Mouse (Mus musculus): ENCODE measurements at regions not wholly inside any gene's neighbourhood (a gene's known extent, or its start where the extent isn't known, plus 50 kb on each side); places are given as distances from the start of the nearest gene placed in this dataset.

- no peaks in the 10 kb centered on the region for H3K9me3 ChIP-seq (ENCODE audit: control insufficient read depth, low read length)
- WGBS: 89% methylated on average over 5 of the region's 5 CpGs
These were observed 85.6 kb upstream of the Slc35f3 start for GRCm38 (mm10) chr8:126212802-126213201.

GRCm38 (mm10) chr8:126214571-126214970 lies 83.8 kb upstream of the Slc35f3 start:
- no peak overlapping the region for H3K27ac ChIP-seq (replicated peaks; ENCODE audit: low read depth, low read length)
- no peak overlapping the region for H3K4me3 ChIP-seq (ENCODE audit: low read depth, low read length)
- H3K4me2 ChIP-seq (ENCODE audit: low read depth, severe bottlenecking): no peak overlapping the region
- H3K36me3 ChIP-seq (ENCODE audit: control insufficient read depth, insufficient read depth, low read length): no peaks in the 10 kb centered on the region
- ATAC-seq (ENCODE audit: insufficient number of reproducible peaks, low FRiP score, low TSS enrichment, low read depth) (no peak), DNase-seq (ENCODE audit: low spot score) (no peak)
- WGBS: 66% methylated on average over 1 of the region's 1 CpGs
- H3K4me1 ChIP-seq (ENCODE audit: control insufficient read depth, insufficient read depth, low read length): no peaks in the 10 kb centered on the region
- H3K27me3 ChIP-seq (ENCODE audit: control insufficient read depth, insufficient read depth, low read length): no peaks in the 10 kb centered on the region
- H3K9me3 ChIP-seq (ENCODE audit: control insufficient read depth, low read length): no peaks in the 10 kb centered on the region
- no peak overlapping the region for H3K9ac ChIP-seq (ENCODE audit: low read length)

More at GRCm38 (mm10) chr8:126212802-126213201, 85.6 kb upstream of the Slc35f3 start:
- Histone ChIP-seq H3K4me2 (ENCODE audit: low read depth, severe bottlenecking) (no peak overlapping the region), H3K27me3 (ENCODE audit: control insufficient read depth, insufficient read depth, low read length) (no peaks in the 10 kb centered on the region), H3K4me1 (ENCODE audit: control insufficient read depth, insufficient read depth, low read length) (no peaks in the 10 kb centered on the region), H3K36me3 (ENCODE audit: control insufficient read depth, insufficient read depth, low read length) (no peaks in the 10 kb centered on the region), H3K9ac (ENCODE audit: low read length) (no peak overlapping the region), H3K4me3 (ENCODE audit: low read depth, low read length) (no peak overlapping the region), H3K27ac (replicated peaks; ENCODE audit: low read depth, low read length) (no peak overlapping the region)
- no peak for ATAC-seq (ENCODE audit: insufficient number of reproducible peaks, low FRiP score, low TSS enrichment, low read depth)
- no peak for DNase-seq (ENCODE audit: low spot score)

- Histone ChIP-seq H3K9me3 (ENCODE audit: control insufficient read depth, low read length) (no peaks in the 10 kb centered on the region), H3K9ac (ENCODE audit: low read length) (no peak overlapping the region), H3K27ac (replicated peaks; ENCODE audit: low read depth, low read length) (no peak overlapping the region), H3K27me3 (ENCODE audit: control insufficient read depth, insufficient read depth, low read length) (no peaks in the 10 kb centered on the region), H3K4me2 (ENCODE audit: low read depth, severe bottlenecking) (no peak overlapping the region), H3K4me1 (ENCODE audit: control insufficient read depth, insufficient read depth, low read length) (no peaks in the 10 kb centered on the region), H3K4me3 (ENCODE audit: low read depth, low read length) (no peak overlapping the region), H3K36me3 (ENCODE audit: control insufficient read depth, insufficient read depth, low read length) (no peaks in the 10 kb centered on the region)
- ATAC-seq (ENCODE audit: insufficient number of reproducible peaks, low FRiP score, low TSS enrichment, low read depth): no peak
- 84% methylated on average over 5 of the region's 5 CpGs for WGBS
- DNase-seq (ENCODE audit: low spot score): no peak
These were observed 82.0 kb upstream of the Slc35f3 start for GRCm38 (mm10) chr8:126216391-126216790.

GRCm38 (mm10) chr8:126221631-126222030 lies 76.7 kb upstream of the Slc35f3 start:
- DNase-seq (ENCODE audit: low spot score): no peak
- no peak overlapping the region for H3K4me2 ChIP-seq (ENCODE audit: low read depth, severe bottlenecking)
- H3K27me3 ChIP-seq (ENCODE audit: control insufficient read depth, insufficient read depth, low read length): no peaks in the 10 kb centered on the region
- H3K9ac ChIP-seq (ENCODE audit: low read length): no peak overlapping the region
- no peaks in the 10 kb centered on the region for H3K9me3 ChIP-seq (ENCODE audit: control insufficient read depth, low read length)
- H3K36me3 ChIP-seq (ENCODE audit: control insufficient read depth, insufficient read depth, low read length): no peaks in the 10 kb centered on the region
- H3K4me3 ChIP-seq (ENCODE audit: low read depth, low read length): no peak overlapping the region
- no peak for ATAC-seq (ENCODE audit: insufficient number of reproducible peaks, low FRiP score, low TSS enrichment, low read depth)
- H3K4me1 ChIP-seq (ENCODE audit: control insufficient read depth, insufficient read depth, low read length): no peaks in the 10 kb centered on the region
- no peak overlapping the region for H3K27ac ChIP-seq (replicated peaks; ENCODE audit: low read depth, low read length)
- WGBS: 59% methylated on average over 1 of the region's 1 CpGs

GRCm38 (mm10) chr8:126231801-126232200 lies 66.6 kb upstream of the Slc35f3 start:
- no peaks in the 10 kb centered on the region for H3K27me3 ChIP-seq (ENCODE audit: control insufficient read depth, insufficient read depth, low read length)
- H3K4me2 ChIP-seq (ENCODE audit: low read depth, severe bottlenecking): no peak overlapping the region
- DNase-seq (ENCODE audit: low spot score) (no peak), ATAC-seq (ENCODE audit: insufficient number of reproducible peaks, low FRiP score, low TSS enrichment, low read depth) (no peak)
- no peak overlapping the region for H3K27ac ChIP-seq (replicated peaks; ENCODE audit: low read depth, low read length)
- no peaks in the 10 kb centered on the region for H3K4me1 ChIP-seq (ENCODE audit: control insufficient read depth, insufficient read depth, low read length)
- H3K9ac ChIP-seq (ENCODE audit: low read length): no peak overlapping the region
- H3K4me3 ChIP-seq (ENCODE audit: low read depth, low read length): no peak overlapping the region
- WGBS: 92% methylated on average over 1 of the region's 1 CpGs
- H3K9me3 ChIP-seq (ENCODE audit: control insufficient read depth, low read length): no peaks in the 10 kb centered on the region
- H3K36me3 ChIP-seq (ENCODE audit: control insufficient read depth, insufficient read depth, low read length): no peaks in the 10 kb centered on the region

- ATAC-seq (ENCODE audit: insufficient number of reproducible peaks, low FRiP score, low TSS enrichment, low read depth) (no peak), DNase-seq (ENCODE audit: low spot score) (no peak)
- Histone ChIP-seq H3K27me3 (ENCODE audit: control insufficient read depth, insufficient read depth, low read length) (no peaks in the 10 kb centered on the region), H3K4me1 (ENCODE audit: control insufficient read depth, insufficient read depth, low read length) (no peaks in the 10 kb centered on the region), H3K27ac (replicated peaks; ENCODE audit: low read depth, low read length) (no peak overlapping the region), H3K4me3 (ENCODE audit: low read depth, low read length) (no peak overlapping the region), H3K4me2 (ENCODE audit: low read depth, severe bottlenecking) (no peak overlapping the region), H3K9me3 (ENCODE audit: control insufficient read depth, low read length) (no peaks in the 10 kb centered on the region), H3K36me3 (ENCODE audit: control insufficient read depth, insufficient read depth, low read length) (no peaks in the 10 kb centered on the region), H3K9ac (ENCODE audit: low read length) (no peak overlapping the region)
- WGBS: 46% methylated on average over 7 of the region's 7 CpGs
These were observed 65.8 kb upstream of the Slc35f3 start for GRCm38 (mm10) chr8:126232521-126232920.

- no peak overlapping the region for H3K4me3 ChIP-seq (ENCODE audit: low read depth, low read length)
These were observed 58.7 kb upstream of the Slc35f3 start for GRCm38 (mm10) chr8:126239684-126240083.

GRCm38 (mm10) chr8:126244321-126244720 lies 54.0 kb upstream of the Slc35f3 start:
- no peak for ATAC-seq (ENCODE audit: insufficient number of reproducible peaks, low FRiP score, low TSS enrichment, low read depth)

More at GRCm38 (mm10) chr8:126239684-126240083, 58.7 kb upstream of the Slc35f3 start:
- H3K4me2 ChIP-seq (ENCODE audit: low read depth, severe bottlenecking): no peak overlapping the region
- no peak overlapping the region for H3K27ac ChIP-seq (replicated peaks; ENCODE audit: low read depth, low read length)
- no peaks in the 10 kb centered on the region for H3K4me1 ChIP-seq (ENCODE audit: control insufficient read depth, insufficient read depth, low read length)
- H3K9ac ChIP-seq (ENCODE audit: low read length): no peak overlapping the region
- no peaks in the 10 kb centered on the region for H3K27me3 ChIP-seq (ENCODE audit: control insufficient read depth, insufficient read depth, low read length)
- no peak for DNase-seq (ENCODE audit: low spot score)
- H3K36me3 ChIP-seq (ENCODE audit: control insufficient read depth, insufficient read depth, low read length): no peaks in the 10 kb centered on the region
- H3K9me3 ChIP-seq (ENCODE audit: control insufficient read depth, low read length): no peaks in the 10 kb centered on the region
- no peak for ATAC-seq (ENCODE audit: insufficient number of reproducible peaks, low FRiP score, low TSS enrichment, low read depth)

More at GRCm38 (mm10) chr8:126244321-126244720, 54.0 kb upstream of the Slc35f3 start:
- Histone ChIP-seq H3K4me2 (ENCODE audit: low read depth, severe bottlenecking) (no peak overlapping the region), H3K4me3 (ENCODE audit: low read depth, low read length) (no peak overlapping the region), H3K4me1 (ENCODE audit: control insufficient read depth, insufficient read depth, low read length) (no peaks in the 10 kb centered on the region), H3K27ac (replicated peaks; ENCODE audit: low read depth, low read length) (no peak overlapping the region), H3K27me3 (ENCODE audit: control insufficient read depth, insufficient read depth, low read length) (no peaks in the 10 kb centered on the region), H3K9me3 (ENCODE audit: control insufficient read depth, low read length) (no peaks in the 10 kb centered on the region), H3K36me3 (ENCODE audit: control insufficient read depth, insufficient read depth, low read length) (no peaks in the 10 kb centered on the region), H3K9ac (ENCODE audit: low read length) (no peak overlapping the region)
- 65% methylated on average over 4 of the region's 4 CpGs for WGBS
- no peak for DNase-seq (ENCODE audit: low spot score)

All from limb, embryonic 11.5 days (tissue).